Mouse (Mus musculus) layer of hippocampus, adult 8-10 months (tissue): ENCODE results near the gene Eef1akmt3. TPM values are rescaled to one million over a fixed set of nuclear protein-coding genes. Genes with fewer than 3 reads are reported as not detected.
"Not testable (repeated sequence)": the region's sequence is repeated elsewhere in the genome, so short reads cannot be mapped to it uniquely, and the experiment has no call there.

ENCODE experiments used
- DNase-seq, 2 experiments: peaks; one replicate each; pipeline ENCODE4 v3.0.0; 2022; ENCODE audit warnings: low spot score in 2 of 2
- total RNA-seq, 4 experiments: library from RNA; stranded (reverse); gene quantifications; 2 replicates each; pipeline ENCODE4 v1.2.4; 2022

Gene Eef1akmt3
- under 1 TPM in 3 of 4 experiments, not detected in 1; 0.23 to 0.33 (median 0.31) TPM for total RNA-seq

DNA sequence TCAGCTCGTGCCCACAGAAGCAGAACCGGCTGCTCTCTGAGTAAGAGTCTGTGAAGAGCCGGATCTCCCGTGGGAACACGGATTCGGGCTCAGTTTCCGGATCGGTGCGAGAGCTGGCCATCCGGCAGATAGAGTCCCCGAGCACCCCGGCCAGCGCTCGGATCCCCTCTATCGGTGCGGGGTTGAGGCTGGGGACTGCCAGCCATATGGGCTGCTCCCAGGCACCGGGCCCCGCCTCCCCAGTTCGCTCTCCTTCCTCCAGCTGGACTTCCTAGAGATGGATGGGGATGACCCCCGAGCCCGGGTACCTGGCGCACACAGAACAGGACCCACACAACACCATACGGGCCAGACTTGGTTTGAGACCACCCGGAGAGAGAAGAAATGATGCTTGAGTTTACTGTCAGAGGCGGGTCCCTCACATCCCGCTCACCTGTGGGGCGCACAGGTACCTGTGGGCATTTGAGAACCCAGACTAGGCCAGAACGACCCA, at the start of gene Eef1akmt3, which contains the start of gene Mettl1:
Gene Eef1akmt3 (minus strand): TSS at position 240 of the 493 bp plus-strand sequence.
Gene Mettl1 (plus strand): TSS at position 141 of the 493 bp plus-strand sequence.
- DNase-seq = no peak

DNA sequence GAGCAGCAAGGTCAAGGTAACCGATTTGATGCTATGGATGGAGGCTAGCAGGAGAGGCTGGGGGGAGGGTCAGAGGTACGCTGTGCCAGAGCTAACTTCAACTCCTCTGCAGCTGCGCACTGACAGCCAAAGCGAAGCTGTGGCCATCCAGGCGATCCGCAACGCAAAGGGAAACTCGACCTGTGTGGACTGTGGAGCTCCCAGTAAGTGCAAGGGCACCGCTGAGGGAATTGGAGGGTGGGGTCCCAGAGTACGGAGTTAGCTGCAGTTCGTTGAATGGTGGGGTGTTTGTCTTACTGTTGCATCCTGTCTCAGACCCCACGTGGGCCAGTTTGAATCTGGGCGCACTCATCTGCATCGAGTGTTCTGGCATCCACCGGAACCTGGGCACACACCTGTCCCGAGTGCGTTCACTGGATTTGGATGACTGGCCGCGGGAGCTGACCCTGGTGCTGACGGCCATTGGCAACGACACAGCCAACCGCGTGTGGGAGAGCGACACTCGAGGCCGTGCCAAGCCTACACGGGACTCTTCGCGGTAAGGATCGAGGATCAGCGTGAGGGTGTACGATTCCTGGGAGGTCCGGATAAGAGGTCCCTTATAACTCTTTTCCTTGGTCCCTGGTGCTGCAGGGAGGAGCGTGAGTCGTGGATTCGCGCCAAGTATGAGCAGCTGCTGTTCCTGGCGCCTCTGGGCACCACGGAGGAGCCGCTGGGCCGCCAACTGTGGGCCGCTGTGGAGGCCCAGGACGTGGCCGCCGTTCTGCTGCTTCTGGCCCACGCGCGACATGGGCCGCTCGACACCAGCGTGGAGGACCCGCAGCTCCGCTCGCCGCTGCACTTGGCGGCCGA, 49.5 kb upstream of the Eef1akmt3 start:
- DNase-seq = no peak

DNA sequence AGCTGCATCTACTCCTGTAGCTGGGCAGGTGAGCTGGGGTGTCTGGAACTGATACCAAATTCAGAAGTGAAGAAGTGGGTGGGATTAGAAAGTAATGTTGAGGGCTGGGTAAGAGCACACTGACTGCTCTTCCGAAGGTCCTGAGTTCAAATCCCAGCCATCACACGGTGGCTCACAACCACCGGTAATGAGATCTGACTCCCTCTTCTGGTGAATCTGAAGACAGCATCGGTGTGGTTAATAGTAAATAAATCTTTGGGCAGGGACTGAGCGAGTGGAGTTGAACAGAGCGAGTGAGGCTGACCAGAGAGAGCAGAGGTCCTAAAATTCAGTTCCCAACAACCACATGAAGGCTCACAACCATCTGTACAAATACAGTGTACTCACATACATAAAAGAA, 44.3 kb upstream of the Eef1akmt3 start:
- DNase-seq = no peak

DNA sequence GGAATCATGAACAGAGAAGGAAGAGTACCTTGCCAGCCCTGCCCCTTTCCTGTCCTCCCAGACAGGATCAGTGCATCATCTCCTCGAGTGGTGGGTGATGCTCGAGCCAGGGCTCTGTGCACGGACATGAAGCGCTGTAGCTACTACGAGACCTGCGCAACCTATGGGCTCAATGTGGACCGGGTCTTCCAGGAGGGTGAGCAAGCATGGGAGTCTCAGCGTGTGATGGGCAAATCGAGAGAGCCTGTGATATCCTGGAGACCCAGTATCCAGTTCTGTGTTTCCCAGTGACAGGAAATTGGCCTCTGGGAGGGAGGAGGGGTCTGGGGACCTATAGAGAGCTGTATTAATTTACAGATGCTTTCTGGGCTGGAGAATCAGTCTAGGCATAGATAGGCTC, 43.7 kb upstream of the Eef1akmt3 start:
- DNase-seq = no peak

DNA sequence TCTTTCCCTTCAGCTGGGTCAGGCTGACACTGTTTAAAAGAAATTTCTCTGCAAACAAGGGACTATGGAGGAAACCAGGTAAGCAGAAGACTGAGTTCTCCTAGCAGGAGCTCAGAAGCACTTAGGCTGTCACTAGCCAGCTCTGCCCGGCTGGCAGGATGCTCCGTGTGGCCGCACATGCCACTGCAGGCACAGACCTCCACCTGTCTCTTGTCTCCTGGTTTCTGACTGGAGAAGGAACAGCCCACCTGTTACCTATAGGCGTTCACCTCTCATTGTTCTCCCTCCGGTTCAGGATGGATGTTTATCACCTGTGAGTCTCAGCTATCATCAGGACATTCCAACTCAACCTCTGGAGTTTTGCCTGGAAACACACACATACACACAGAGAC, 42.6 kb upstream of the Eef1akmt3 start:
- DNase-seq = no peak

DNA sequence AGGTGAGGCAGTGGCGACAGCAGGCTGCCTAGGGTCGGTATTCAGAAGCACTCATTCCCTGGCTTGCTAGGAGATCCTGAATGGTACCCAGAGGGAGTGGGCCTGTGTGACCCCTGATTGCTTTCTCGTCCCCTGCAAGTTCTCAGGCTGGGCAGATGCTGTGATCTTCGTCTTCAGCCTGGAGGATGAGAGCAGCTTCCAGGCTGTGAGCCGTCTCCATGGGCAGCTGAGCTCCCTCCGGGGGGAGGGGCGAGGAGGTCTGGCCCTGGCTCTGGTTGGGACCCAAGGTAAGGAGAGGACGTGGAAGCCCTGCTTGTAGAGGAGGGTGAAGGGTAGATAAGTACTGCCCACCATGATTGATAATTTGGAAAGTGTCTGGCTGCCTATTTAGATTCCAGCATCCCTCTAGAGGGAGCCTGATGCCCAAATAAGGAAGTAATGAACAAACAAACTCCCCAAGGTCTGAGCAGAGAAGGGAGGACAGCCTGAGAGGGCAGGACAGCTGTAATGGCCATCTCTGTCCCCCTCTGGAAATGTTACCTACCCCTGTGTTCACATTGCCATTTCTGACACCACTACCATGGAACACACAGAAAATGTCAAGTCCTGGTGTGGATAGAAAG, 42.1 kb upstream of the Eef1akmt3 start:
- no peak for DNase-seq

DNA sequence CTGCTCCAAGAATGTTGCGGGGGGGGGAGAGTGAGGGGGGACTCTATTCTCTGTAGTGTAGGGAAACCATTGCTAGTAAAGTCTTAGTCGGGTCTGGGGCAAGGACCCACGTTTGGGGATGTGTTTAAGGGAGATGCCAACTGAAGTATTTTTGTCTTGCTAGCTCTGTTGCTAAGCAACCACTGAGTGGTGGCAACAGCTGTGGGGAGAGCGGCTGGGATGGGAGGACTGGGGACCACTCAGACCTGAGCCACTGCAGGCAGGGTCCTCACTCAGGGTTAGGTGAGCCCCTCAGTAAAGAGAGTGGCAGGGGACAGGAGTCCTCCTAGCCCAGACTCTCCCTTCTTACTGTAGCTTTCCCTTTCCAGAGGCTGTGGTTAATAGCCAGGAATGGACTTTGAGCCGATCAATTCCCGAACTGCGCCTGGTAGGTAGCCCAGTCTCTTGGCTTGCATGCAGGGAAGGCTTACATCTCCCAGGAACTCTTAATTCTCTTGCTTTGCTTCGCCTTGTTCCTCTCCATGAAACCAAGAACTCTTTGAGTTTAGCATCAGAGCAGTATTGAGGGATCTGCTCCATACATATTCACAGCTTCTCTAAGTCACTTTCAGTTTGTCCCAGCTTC, 40.8 kb upstream of the Eef1akmt3 start:
- no peak for DNase-seq

DNA sequence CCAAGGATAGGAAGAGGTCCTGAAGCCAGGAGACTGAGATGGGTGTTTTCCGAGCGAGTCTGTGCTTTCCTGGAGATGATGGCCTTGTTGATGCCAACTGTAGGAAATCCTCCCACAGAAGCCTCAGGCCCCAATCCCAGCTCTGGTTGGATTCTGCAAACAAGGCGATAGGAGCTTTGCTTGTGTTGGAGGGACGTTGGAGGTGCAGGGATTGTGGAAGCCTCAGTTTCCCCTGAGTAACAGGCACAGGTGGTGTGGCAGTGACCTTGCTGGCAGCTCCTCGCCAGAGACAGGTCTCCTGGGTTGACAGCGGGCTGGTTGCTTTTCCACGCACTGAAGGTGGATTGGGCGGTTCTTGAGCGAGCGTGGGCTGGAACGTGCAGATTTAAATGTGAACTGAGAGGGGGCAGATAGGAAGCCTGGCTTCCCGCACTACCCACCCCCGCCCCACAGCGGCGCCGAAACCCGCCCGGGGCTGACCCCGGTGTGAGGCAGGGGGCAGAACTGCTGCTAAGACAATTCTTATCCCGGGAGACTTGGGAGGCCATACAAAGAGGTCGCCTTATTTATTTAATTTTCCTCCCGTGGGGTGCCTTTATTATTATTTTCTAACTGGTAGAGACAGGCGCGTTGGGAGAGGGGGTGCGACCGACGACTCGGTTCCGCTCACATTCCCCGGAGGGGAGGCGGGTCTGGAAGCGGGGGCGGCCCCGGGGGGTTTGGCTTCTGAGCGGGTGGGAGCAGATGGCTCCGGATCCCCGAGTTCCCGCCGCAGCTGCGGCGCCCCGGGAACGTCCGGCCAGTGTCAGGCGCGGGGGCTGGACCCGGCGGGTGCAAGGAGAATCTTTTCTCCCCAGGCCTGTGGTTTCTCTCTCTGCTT, 39.8 kb upstream of the Eef1akmt3 start:
- no peak for DNase-seq

DNA sequence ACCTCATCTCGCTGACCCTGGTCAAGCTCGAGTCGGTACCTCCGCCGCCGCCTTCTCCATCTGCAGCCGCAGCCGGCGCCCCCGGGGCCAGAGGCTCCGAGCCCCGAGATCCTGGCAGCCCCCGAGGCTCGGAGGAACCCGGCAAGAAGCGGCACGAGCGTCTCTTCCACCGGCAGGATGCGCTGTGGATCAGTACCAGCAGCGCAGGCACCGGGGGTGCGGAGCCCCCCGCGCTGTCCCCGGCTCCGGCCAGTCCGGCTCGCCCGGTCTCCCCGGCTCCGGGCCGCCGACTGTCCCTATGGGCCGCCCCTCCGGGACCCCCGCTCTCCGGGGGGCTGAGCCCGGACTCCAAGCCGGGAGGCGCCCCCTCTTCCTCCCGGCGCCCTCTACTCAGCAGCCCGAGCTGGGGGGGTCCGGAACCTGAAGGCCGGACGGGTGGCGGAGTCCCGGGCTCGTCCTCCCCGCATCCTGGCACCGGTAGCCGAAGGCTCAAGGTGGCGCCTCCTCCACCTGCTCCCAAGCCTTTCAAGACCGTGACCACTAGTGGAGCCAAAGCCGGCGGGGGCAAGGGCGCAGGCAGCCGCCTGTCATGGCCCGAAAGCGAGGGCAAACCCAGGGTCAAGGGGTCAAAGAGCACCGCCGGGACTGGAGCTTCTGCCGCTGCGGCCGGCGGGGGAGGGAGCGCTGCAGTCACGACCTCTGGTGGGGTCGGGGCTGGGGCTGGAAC, 38.5 kb upstream of the Eef1akmt3 start:
- DNase-seq = no peak

DNA sequence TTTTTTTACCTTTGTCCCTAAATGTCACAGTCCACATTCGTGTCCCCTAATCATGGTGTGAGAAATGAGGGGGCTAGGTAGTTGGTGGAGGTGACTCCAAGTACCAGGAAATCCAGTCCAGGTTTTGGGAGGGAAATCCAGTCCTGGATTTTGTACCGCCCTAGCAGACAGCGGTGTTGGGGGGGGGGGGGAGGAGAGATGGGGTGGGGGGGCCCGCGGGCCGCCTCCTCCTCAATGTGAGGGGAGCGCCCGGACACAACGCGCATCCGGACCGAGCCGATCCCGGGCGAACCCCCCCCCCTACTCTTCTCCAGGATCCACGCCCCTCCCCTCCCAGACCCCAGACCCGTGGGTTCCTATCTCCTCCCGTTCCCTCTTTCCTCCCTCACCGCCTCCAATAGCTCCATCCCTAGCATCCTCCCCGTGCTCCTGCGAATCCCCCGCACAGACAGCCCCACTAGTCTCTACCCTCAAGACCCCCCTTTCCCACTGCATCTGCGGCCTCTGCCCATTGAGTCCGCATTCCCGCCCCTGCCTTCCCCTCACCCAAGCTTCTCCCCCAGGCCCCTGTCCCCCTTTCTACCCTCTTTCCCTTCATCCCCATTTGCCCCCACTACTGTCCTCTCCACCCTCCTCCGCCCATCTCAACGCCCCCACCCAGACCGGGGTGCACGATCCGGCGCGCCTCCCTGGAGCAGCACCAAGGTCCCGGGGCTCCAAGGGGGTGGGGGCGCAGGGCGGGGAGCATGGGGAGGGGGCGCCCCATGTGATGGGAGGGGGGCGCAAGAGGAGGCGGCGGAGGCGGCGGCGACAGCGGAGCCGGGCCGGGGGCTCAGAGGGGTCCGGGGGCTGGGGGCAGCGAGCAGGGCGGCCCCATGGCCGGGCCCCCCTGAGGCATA, 37.6 kb upstream of the Eef1akmt3 start:
- DNase-seq = no peak

DNA sequence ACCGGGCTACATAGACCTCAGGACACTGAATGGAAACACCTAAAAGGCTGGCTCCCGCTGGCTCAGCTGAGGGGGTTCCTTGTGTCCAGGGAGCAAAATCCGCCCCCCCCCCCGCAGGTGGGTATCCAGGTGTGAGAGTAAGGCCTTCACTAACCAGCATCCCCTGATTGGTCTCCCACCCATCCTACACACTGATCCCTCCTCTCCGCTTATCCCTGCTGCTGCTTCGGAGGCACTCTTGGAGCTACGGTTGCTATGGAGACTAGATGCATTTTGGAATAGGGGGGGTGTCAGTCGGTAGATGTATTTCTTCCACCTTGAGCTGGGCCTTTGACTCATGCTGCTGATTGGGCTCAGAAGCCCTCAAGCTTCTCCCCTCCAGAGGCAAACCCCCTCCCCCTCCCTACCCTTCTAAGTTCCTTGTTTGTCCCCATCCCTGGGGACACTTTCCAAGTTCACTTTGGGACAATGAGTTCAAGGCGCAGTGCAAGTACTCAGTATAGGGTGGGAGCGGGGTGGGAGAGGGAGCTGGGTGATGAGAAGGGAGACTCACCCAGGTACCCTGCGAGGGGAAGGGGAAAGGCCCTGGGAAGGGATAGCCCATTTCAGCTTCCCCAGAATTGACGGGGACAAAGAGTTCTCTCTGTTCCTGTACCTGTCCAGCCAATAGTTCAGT, 36.8 kb upstream of the Eef1akmt3 start:
- DNase-seq = no peak

DNA sequence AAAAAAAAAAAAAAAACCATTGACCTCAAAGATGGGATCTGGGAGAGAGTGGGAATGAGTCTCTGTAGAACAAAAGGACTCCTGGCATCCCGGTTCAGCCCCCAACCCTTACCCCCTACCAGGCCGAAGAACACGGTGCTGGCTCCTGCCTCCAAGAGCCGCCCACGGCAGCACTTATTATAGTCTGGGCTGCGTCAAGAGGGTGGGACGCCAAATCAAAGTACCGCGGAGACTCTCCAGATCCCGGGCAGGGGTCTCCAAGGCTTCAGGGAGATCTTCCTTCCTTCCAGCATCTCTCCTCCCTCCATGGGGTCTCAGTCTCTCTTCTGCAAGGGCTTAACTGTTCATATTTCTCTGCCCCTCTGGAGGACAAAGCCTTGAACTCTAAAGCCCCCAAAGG, 36.2 kb upstream of the Eef1akmt3 start:
- DNase-seq = no peak

DNA sequence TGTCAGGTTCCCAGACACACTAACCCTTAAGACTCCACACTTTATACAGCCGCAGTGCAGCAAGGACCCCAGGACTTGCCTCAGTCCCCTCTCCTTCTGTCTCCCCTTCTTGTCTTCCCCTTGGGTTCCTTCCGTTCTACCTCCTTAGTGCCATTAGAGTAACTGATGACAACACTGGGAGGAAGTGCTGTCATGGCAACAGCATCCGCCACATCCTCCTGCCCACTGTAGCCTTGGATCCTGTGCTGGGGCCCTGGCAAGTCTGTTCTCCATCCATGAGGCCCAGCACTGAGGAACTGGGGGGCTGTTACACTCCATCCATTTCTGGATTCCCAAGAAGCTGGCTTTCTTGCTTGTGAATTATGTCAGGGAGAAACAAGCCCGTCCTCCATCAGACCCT, 34.8 kb upstream of the Eef1akmt3 start:
- DNase-seq = no peak

DNA sequence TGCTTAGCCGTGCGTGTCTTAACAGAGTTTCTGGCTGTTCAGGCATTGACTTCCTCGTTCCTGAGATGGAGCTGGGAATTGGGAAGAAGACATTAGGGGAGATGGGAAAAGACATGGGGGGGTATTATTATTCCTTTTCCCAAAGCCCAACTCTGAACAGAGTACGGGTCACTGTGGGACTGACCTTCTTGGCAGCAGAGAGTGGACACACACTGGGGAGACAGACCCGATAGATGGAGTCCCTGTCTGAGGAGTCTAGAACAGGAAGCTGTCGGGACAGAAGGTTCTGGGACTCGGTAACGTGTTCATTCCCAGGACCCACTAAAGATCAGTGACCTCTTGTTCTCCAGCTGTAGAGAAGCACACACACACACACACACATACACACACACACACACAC, 34.3 kb upstream of the Eef1akmt3 start:
- no peak for DNase-seq

DNA sequence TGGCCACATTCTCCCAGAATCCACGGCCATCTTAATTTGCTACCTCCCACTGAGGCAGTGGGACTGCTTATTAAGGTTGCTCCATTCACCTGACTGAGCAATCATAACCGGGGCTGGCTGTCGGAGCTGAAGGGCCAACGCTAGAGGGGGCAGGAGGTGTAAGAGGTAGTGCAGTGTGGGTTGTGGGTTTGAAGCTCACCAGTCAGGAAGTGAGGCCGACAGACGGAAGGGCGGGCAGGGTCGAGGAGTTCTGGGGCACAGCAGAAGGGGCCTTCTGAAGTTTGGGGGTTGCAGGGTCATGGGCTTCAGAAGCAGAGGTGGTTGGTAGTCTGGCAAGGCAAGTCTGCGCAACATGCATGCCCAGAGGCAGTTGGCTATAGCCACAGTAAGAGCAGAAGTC, 33.8 kb upstream of the Eef1akmt3 start, which contains the start of gene Agap2:
Gene Agap2 (plus strand): TSS at position 205 of the 400 bp plus-strand sequence.
- DNase-seq = no peak

DNA sequence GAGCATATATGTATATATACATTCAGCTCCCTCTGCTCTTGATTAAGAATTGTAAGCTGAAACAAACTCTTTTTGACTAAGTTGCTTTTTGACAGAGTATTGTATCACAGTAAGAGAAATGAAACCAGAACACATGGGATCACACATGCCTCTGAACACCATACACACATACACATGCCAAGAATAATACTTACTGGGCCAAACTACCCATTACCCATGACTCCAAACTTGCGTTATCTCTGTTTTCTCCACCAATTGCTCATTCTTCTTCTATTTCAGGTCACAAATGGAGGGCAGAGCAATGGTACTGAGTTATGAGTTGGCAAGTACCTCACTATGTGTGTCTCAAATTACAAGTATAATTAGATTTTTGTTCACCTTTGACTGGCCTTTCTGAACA, 32.7 kb upstream of the Eef1akmt3 start:
- no peak for DNase-seq

DNA sequence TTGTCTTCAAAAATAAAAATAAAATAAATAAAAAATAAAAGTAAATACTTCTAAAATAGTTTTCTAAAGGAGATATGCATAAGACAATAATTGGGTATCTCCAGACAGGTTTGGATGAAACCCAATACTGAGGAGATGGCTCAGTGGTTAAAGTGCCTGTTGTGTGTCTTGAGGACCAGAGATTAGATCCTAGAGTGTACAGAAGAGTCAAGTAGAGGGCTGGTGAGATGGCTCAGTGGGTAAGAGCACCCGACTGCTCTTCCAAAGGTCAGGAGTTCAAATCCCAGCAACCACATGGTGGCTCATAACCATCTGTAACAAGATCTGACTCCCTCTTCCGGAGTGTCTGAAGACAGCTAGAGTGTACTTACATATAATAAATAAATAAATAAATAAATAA, 31.7 kb upstream of the Eef1akmt3 start:
- DNase-seq = not testable (repeated sequence)

DNA sequence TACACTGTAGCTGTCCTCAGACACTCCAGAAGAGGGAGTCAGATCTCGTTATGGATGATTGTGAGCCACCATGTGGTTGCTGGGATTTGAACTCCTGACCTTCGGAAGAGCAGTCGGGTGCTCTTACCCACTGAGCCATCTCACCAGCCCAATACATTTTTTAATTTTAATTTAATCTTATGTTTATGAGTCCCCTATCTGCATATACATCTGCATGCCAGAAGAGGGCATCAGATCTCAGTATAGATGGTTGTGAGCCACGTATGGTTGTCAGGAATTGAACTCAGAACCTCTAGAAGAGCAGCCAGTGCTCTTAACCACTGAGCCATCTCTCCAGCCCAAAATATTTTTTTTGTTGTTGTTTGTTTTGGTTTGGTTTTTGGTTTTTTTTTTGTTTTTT, 31.0 kb upstream of the Eef1akmt3 start:
- DNase-seq = not testable (repeated sequence)

DNA sequence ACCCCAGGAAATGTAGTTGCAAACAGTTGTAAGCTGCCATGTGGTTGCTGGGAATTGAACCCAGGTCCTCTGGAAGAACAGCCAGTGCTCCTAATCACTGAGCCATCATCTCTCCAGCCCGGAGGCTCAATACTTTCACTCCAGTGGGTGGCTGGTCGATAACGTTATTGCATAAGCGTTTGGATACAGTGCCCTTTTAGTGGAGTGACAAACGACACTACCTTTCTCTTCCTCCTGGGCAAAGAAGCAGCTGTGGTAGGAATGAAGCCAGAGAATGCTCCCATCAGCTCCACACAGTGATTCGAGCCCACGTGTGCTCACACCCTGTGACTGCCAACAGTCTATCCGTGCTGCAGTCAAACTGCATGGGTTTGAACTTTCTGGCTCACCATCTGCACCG, 29.9 kb upstream of the Eef1akmt3 start:
- DNase-seq = no peak
